Mouse (Mus musculus) embryonic facial prominence, embryonic 12.5 days (tissue): ENCODE data around the gene Gm17359. TPM values are rescaled to one million over a fixed set of nuclear protein-coding genes. Genes with fewer than 3 reads are reported as not detected.

Experiments
- ATAC-seq: fragments of 200-750 bp; cut with Nextera tagmentation; 2 replicates; pipeline ENCODE4 v1.8.0; 2017; ENCODE audit not compliant: insufficient number of reproducible peaks, insufficient read depth, low FRiP score, low TSS enrichment
- H3K27ac ChIP-seq: fragments of 300-500 bp; sonication (generic); 2 replicates; pipeline ENCODE4 v1.5.1; 2016; ENCODE audit warnings: mild to moderate bottlenecking
- H3K27me3 ChIP-seq: fragments of 300-500 bp; sonication (generic); 2 replicates; pipeline ENCODE4 v1.6.1; 2016; ENCODE audit warnings: mild to moderate bottlenecking, moderate library complexity
- H3K36me3 ChIP-seq: fragments of 300-500 bp; sonication (generic); 2 replicates; pipeline ENCODE4 v1.6.1; 2016; ENCODE audit warnings: mild to moderate bottlenecking
- H3K4me1 ChIP-seq: fragments of 300-500 bp; sonication (generic); 2 replicates; pipeline ENCODE4 v1.6.1; 2016
- H3K4me2 ChIP-seq: fragments of 300-500 bp; sonication (generic); replicated peaks from 2 replicates; pipeline ENCODE4 v1.6.1; 2016; ENCODE audit warnings: mild to moderate bottlenecking, moderate library complexity
- H3K4me3 ChIP-seq: fragments of 300-500 bp; sonication (generic); 2 replicates; pipeline ENCODE4 v1.5.1; 2016; ENCODE audit warnings: mild to moderate bottlenecking
- H3K9ac ChIP-seq: fragments of 300-500 bp; sonication (generic); 2 replicates; pipeline ENCODE4 v1.6.1; 2016; ENCODE audit warnings: mild to moderate bottlenecking, moderate library complexity
- H3K9me3 ChIP-seq: fragments of 300-500 bp; sonication (generic); 2 replicates; pipeline ENCODE4 v1.6.1; 2016; ENCODE audit warnings: mild to moderate bottlenecking, moderate library complexity
- WGBS: fragments of 180-500 bp; shearing (Covaris S2); methylation state at CpG from one replicate; pipeline ENCODE4 v1.1.7; 2016; 5-methylcytosine and 5-hydroxymethylcytosine counted together
- polyA plus RNA-seq: library from polyadenylated mRNA; unstranded; fragments of >200 nt; fragmentation: Nextera tagmentation; extraction: Ambion mirVana; gene quantifications from 2 replicates; pipeline ENCODE4 v1.2.1, GENCODE M21; 2016

Gene Gm17359
- polyA plus RNA-seq, 1 experiment from 2014 or later, result not detected

DNA sequence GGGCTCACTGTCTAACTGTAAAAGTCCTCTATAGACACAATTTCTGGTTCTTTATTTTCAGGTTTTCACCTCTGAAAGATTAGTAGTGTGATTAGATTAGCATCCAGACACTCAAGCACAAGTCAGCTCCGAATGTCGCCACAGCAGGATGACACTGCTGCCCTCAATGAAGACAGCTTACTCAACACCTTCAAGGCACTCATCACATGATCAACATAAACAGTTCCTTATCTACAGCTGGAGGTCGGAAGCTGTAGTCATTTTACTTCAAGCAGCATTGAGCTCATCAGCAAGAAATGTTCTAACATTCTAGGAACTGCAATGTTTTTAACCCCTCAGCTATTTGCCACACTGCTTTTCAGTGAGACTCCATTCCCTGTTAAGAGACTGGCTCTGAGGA lies 155.2 kb downstream of the Gm17359 start:
- no peak for ATAC-seq
- Histone ChIP-seq H3K9ac (no peak overlapping the region), H3K27me3 (no peaks in the 10 kb centered on the region), H3K4me2 (no peak overlapping the region), H3K36me3 (peaks cover 36% of the 10 kb centered on the region), H3K4me1 (no peaks in the 10 kb centered on the region), H3K9me3 (no peaks in the 10 kb centered on the region), H3K4me3 (no peak overlapping the region), H3K27ac (no peak overlapping the region)
- 78% methylated on average over 3 of the region's 3 CpGs for WGBS

DNA sequence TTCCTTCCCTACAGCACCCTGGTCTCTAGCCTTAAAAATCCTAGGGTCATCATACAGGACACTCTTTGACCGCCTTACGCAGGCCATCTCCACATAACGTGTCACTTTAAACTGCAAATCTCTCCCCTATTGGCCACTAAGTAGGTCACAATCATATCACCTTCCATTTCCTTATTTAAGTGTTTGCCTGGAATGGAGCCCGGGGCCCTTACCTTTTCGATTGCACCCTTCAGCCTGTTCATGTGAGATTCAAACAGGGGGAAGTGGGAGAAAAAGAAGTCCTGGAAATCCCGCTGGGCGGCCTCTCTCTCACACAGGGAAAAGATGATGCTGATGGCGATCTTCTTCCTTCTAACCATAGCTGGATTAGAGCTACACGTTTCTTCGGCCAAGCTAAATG lies 156.6 kb downstream of the Gm17359 start:
- Histone ChIP-seq H3K9me3 (no peaks in the 10 kb centered on the region), H3K4me3 (no peak overlapping the region), H3K9ac (no peak overlapping the region), H3K4me1 (no peaks in the 10 kb centered on the region), H3K36me3 (peaks cover 31% of the 10 kb centered on the region), H3K27ac (no peak overlapping the region), H3K27me3 (no peaks in the 10 kb centered on the region), H3K4me2 (no peak overlapping the region)
- ATAC-seq, result no peak
- WGBS, result 95% methylated on average over 10 of the region's 10 CpGs

DNA sequence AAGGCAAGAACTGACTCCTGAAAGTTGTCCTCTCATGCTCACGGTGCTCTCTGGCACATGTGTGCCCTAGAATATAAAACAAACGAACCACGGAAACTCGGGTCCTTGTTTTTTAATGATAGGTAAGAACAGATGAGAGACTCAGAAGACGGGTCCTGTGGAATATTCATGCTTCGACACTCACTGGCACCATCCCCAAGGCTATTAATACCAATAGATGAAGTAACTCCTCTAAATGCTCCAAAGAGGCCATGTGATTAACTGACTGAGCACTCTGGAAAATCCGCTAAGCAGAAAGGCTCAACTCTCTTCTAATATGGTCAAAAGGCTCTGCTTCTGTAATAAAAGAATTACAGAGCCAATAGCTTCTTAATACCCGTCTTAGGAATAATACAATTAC lies 157.6 kb downstream of the Gm17359 start:
- Histone ChIP-seq H3K36me3 (peaks cover 23% of the 10 kb centered on the region), H3K9me3 (no peaks in the 10 kb centered on the region), H3K27ac (no peak overlapping the region), H3K4me3 (no peak overlapping the region), H3K27me3 (no peaks in the 10 kb centered on the region), H3K4me1 (no peaks in the 10 kb centered on the region), H3K9ac (no peak overlapping the region), H3K4me2 (no peak overlapping the region)
- no peak for ATAC-seq
- WGBS, result 91% methylated on average over 8 of the region's 8 CpGs

DNA sequence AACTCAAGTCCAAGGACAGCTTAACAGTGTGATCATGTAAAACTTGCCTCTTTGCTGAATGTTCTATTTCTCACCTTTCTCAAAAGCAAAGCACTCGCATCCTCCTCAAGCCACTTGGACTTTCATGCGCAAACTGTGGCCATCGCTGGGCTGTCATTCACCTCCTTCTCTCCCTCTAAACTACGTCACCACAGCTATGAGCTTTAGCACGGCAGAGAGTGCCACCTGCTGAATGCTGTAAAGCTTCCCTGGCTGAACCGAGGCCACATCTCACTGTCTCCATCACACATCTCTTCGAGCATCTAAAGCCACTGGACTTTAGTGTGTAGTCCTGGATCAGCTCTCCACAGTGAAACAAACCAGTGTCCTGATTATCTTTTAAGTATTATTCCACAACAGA lies 158.7 kb downstream of the Gm17359 start:
- ATAC-seq, result no peak
- Histone ChIP-seq H3K4me2 (no peak overlapping the region), H3K4me3 (no peak overlapping the region), H3K36me3 (peaks cover 28% of the 10 kb centered on the region), H3K9me3 (no peaks in the 10 kb centered on the region), H3K27ac (no peak overlapping the region), H3K27me3 (no peaks in the 10 kb centered on the region), H3K9ac (no peak overlapping the region), H3K4me1 (no peaks in the 10 kb centered on the region)
- 84% methylated on average over 7 of the region's 7 CpGs for WGBS

DNA sequence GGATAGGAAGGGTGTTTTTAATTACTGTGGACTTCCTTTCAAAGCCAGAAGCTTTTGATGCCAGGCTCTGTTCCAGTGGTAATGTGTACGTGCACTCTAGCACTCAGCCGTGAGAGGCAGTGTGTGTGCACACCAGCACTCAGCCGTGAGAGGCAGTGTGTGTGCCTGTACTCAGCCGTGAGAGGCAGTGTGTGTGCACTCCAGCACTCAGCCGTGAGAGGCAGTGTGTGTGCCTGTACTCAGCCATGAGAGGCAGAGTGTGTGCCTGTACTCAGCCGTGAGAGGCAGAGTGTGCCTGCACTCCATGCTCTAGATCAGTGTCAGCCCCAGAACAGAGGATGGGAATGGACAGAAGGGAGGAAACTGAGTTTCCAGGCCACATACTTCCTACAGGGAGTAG lies 160.2 kb downstream of the Gm17359 start:
- peaks cover 36% of the 10 kb centered on the region for H3K36me3 ChIP-seq
- H3K4me3 ChIP-seq, result no peak overlapping the region
- no peaks in the 10 kb centered on the region for H3K27me3 ChIP-seq
- no peak overlapping the region for H3K9ac ChIP-seq
- H3K4me1 ChIP-seq, result no peaks in the 10 kb centered on the region
- ATAC-seq, result no peak
- WGBS, result 58% methylated on average over 6 of the region's 6 CpGs
- H3K4me2 ChIP-seq, result no peak overlapping the region
- H3K9me3 ChIP-seq, result no peaks in the 10 kb centered on the region
- H3K27ac ChIP-seq, result no peak overlapping the region

DNA sequence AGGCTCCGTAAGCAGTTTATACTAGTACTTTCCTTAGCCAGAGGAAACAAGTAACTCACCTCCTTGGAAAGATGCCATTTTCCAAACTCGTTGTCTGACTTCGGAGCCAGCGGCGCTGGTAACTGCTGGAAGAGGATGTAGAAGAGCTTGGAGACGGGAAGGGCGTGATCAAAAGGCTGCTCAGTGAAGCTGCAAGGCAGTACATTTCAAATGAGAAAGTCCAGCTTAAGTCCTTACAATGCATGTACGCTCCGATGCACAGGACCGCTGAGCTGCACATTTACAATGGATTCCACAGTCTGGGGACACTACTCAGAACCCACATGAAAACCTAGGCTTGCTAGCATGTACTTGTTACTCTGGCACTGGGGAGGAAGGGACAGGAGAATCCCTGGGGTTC lies 163.8 kb downstream of the Gm17359 start:
- Histone ChIP-seq H3K27me3 (no peaks in the 10 kb centered on the region), H3K4me2 (no peak overlapping the region), H3K9me3 (no peaks in the 10 kb centered on the region), H3K27ac (no peak overlapping the region), H3K4me3 (no peak overlapping the region), H3K36me3 (peaks cover 22% of the 10 kb centered on the region), H3K4me1 (no peaks in the 10 kb centered on the region), H3K9ac (no peak overlapping the region)
- WGBS, result 90% methylated on average over 10 of the region's 10 CpGs
- no peak for ATAC-seq

DNA sequence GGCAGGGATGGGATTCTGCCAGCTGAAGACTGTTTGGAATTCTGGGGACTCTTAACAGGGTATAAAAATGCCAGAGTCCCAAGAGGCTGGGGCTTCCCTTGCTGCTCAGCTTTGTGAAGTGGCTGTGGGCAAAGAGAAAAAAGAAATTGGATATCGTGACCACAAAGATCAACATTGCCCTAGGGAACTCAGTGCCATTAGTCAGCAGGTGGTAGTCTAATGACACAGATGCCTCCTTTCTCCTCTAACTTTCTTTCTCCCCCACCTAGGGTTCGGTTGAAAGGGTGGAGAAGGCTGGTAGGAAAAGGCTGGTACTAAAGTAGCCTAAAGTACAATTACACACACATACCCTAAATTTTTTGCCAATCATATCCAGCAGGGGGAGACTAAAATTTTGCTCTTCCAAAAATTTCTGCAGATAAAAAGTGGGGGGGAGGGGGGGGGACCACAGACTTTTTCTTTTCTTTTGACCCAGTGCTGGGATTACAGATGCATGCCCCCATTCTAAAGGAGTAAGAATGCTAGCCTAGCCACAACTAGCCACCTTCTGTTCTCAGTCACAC lies 164.8 kb downstream of the Gm17359 start:
- 86% methylated on average over 2 of the region's 2 CpGs for WGBS
- H3K9me3 ChIP-seq, result no peaks in the 10 kb centered on the region
- H3K9ac ChIP-seq, result no peak overlapping the region
- H3K4me1 ChIP-seq, result no peaks in the 10 kb centered on the region
- no peak for ATAC-seq
- no peak overlapping the region for H3K4me3 ChIP-seq
- peaks cover 22% of the 10 kb centered on the region for H3K36me3 ChIP-seq
- no peak overlapping the region for H3K27ac ChIP-seq
- no peak overlapping the region for H3K4me2 ChIP-seq
- H3K27me3 ChIP-seq, result no peaks in the 10 kb centered on the region

Other genes starting within 250 kb of the Gm17359 start
- 10.9 and 11.1 TPM in 2 replicates for gene Rapgef2, start 50.1 kb upstream of the Gm17359 start, polyA plus RNA-seq
- gene Fnip2, start 231.1 kb downstream of the Gm17359 start, polyA plus RNA-seq, result 7.0 and 7.8 TPM in 2 replicates